Mouse (Mus musculus) neural tube, embryonic 13.5 days (tissue): ENCODE measurements around the gene Olfr215. TPM values are rescaled to one million over a fixed set of nuclear protein-coding genes. Genes with fewer than 3 reads are reported as not detected.
A peak's percentile ranks its signal among the peaks of the same experiment; 100 is the strongest.
"Not testable (repeated sequence)": the region's sequence is repeated elsewhere in the genome, so short reads cannot be mapped to it uniquely, and the experiment has no call there.

Experiments
- ATAC-seq: fragments of 200-750 bp; cut with Nextera tagmentation; 2 replicates; pipeline ENCODE4 v1.8.0; 2017; ENCODE audit warnings: low read depth, mild to moderate bottlenecking, moderate TSS enrichment, moderate library complexity
- H3K27ac ChIP-seq: fragments of 300-500 bp; sonication (generic); replicated peaks from 2 replicates; pipeline ENCODE4 v1.5.1; 2015; ENCODE audit warnings: moderate library complexity, mild to moderate bottlenecking, inconsistent platforms
- H3K27me3 ChIP-seq: fragments of 300-500 bp; sonication (generic); 2 replicates; pipeline ENCODE4 v1.6.1; 2015; ENCODE audit warnings: mild to moderate bottlenecking, inconsistent platforms
- H3K36me3 ChIP-seq: fragments of 300-500 bp; sonication (generic); 2 replicates; pipeline ENCODE4 v1.6.1; 2015; ENCODE audit warnings: mild to moderate bottlenecking, inconsistent platforms
- H3K4me1 ChIP-seq: fragments of 300-500 bp; sonication (generic); replicated peaks from 2 replicates; pipeline ENCODE4 v1.6.1; 2015; ENCODE audit warnings: inconsistent platforms
- H3K4me2 ChIP-seq: fragments of 300-500 bp; sonication (generic); 2 replicates; pipeline ENCODE4 v1.6.1; 2015; ENCODE audit warnings: inconsistent platforms, mild to moderate bottlenecking, moderate library complexity
- H3K4me3 ChIP-seq: fragments of 300-500 bp; sonication (generic); 2 replicates; pipeline ENCODE4 v1.5.1; 2015; ENCODE audit warnings: mild to moderate bottlenecking, inconsistent platforms
- H3K9ac ChIP-seq: fragments of 300-500 bp; sonication (generic); 2 replicates; pipeline ENCODE4 v1.6.1; 2015; ENCODE audit warnings: moderate library complexity, mild to moderate bottlenecking, inconsistent platforms
- H3K9me3 ChIP-seq: fragments of 300-500 bp; sonication (generic); 2 replicates; pipeline ENCODE4 v1.6.1; 2016; ENCODE audit warnings: inconsistent platforms
- WGBS: fragments of 180-500 bp; shearing (Covaris S2); methylation state at CpG from one replicate; pipeline ENCODE4 v1.1.7; 2015; 5-methylcytosine and 5-hydroxymethylcytosine counted together
- polyA plus RNA-seq: library from polyadenylated mRNA; unstranded; fragments of >200 nt; fragmentation: Nextera tagmentation; extraction: Ambion mirVana; gene quantifications from 2 replicates; pipeline ENCODE4 v1.2.1, GENCODE M21; 2015

Gene Olfr215
- polyA plus RNA-seq, result not detected in 2 replicates

GRCm38 (mm10) chr6:116584095-116584494 is at the start of gene Olfr215:
Gene Olfr215 (minus strand): TSS chr6:116584195.
- Histone ChIP-seq H3K4me3 (no peak within 1 kb of the TSS), H3K9ac (no peak within 1 kb of the TSS), H3K9me3 (no peaks in the 10 kb centered on the region), H3K4me1 (no peaks in the 10 kb centered on the region), H3K27me3 (no peaks in the 10 kb centered on the region), H3K27ac (no peak within 1 kb of the TSS), H3K36me3 (no peaks in the 10 kb centered on the region), H3K4me2 (no peak within 1 kb of the TSS)
- 70% methylated on average over 4 of the region's 4 CpGs for WGBS
- ATAC-seq, result no peak

- Histone ChIP-seq H3K9ac (no peak overlapping the region), H3K4me2 (no peak overlapping the region), H3K4me1 (peaks cover 20% of the 10 kb centered on the region), H3K36me3 (peaks cover 5% of the 10 kb centered on the region; the same call in 1 of the 2 replicates), H3K27me3 (no peaks in the 10 kb centered on the region), H3K9me3 (no peaks in the 10 kb centered on the region), H3K27ac (no peak overlapping the region), H3K4me3 (no peak overlapping the region)
- ATAC-seq, result no peak
- WGBS, result 60% methylated on average over 1 of the region's 1 CpGs
Observed at GRCm38 (mm10) chr6:116632129-116632528, 48.1 kb upstream of the Olfr215 start.

- peak overlapping the region; percentile 83; the same call in 1 of the 2 replicates for H3K4me2 ChIP-seq
- no peak for ATAC-seq
- peak overlapping the region; percentile 96 for H3K27ac ChIP-seq
- H3K4me3 ChIP-seq, result no peak overlapping the region
- H3K36me3 ChIP-seq, result peaks cover 20% of the 10 kb centered on the region
- peaks cover 31% of the 10 kb centered on the region for H3K4me1 ChIP-seq
- 70% methylated on average over 10 of the region's 10 CpGs for WGBS
- H3K27me3 ChIP-seq, result no peaks in the 10 kb centered on the region
- no peak overlapping the region for H3K9ac ChIP-seq
- no peaks in the 10 kb centered on the region for H3K9me3 ChIP-seq
Observed at GRCm38 (mm10) chr6:116629766-116630165, 45.8 kb upstream of the Olfr215 start.

GRCm38 (mm10) chr6:116628539-116629171 is 44.7 kb upstream of the Olfr215 start, which contains the start of gene Zfp422:
Gene Zfp422 (minus strand): TSS chr6:116628999.
- Histone ChIP-seq H3K27ac (peak within 1 kb of the TSS; percentile 96), H3K9ac (peak within 1 kb of the TSS; percentile 93), H3K4me1 (peaks cover 31% of the 10 kb centered on the region), H3K36me3 (peaks cover 29% of the 10 kb centered on the region), H3K4me2 (peak within 1 kb of the TSS; percentile 83), H3K4me3 (peak within 1 kb of the TSS; percentile 71), H3K27me3 (no peaks in the 10 kb centered on the region), H3K9me3 (no peaks in the 10 kb centered on the region)
- under 1% methylated on average over 56 of the region's 56 CpGs for WGBS
- peak; percentile 97 for ATAC-seq

- Histone ChIP-seq H3K36me3 (peaks cover 32% of the 10 kb centered on the region), H3K4me2 (peak overlapping the region; percentile 83), H3K4me3 (peak overlapping the region; percentile 71), H3K27me3 (no peaks in the 10 kb centered on the region), H3K9ac (peak overlapping the region; percentile 93), H3K27ac (peak overlapping the region; percentile 96), H3K9me3 (no peaks in the 10 kb centered on the region), H3K4me1 (peaks cover 31% of the 10 kb centered on the region)
- no peak for ATAC-seq
- WGBS, result 15% methylated on average over 9 of the region's 9 CpGs
Observed at GRCm38 (mm10) chr6:116628095-116628494, 44.1 kb upstream of the Olfr215 start.

GRCm38 (mm10) chr6:116626417-116626816 is 42.4 kb upstream of the Olfr215 start:
- peaks cover 31% of the 10 kb centered on the region for H3K4me1 ChIP-seq
- WGBS, result 96% methylated on average over 9 of the region's 9 CpGs
- not testable (repeated sequence) for H3K27me3 ChIP-seq, H3K4me2 ChIP-seq, H3K27ac ChIP-seq, ATAC-seq, H3K9ac ChIP-seq, H3K9me3 ChIP-seq, H3K4me3 ChIP-seq
- H3K36me3 ChIP-seq, result peaks cover 32% of the 10 kb centered on the region

- Histone ChIP-seq H3K27ac (no peak overlapping the region), H3K9me3 (no peaks in the 10 kb centered on the region), H3K36me3 (peaks cover 25% of the 10 kb centered on the region), H3K4me1 (peaks cover 7% of the 10 kb centered on the region), H3K27me3 (no peaks in the 10 kb centered on the region), H3K4me2 (no peak overlapping the region), H3K4me3 (no peak overlapping the region), H3K9ac (no peak overlapping the region)
- WGBS, result 72% methylated on average over 8 of the region's 8 CpGs
- ATAC-seq, result no peak
Observed at GRCm38 (mm10) chr6:116621318-116622023, 37.5 kb upstream of the Olfr215 start.

GRCm38 (mm10) chr6:116618073-116618472 is 34.1 kb upstream of the Olfr215 start:
- no peak for ATAC-seq

GRCm38 (mm10) chr6:116615719-116616118 is 31.7 kb upstream of the Olfr215 start:
- 95% methylated on average over 2 of the region's 2 CpGs for WGBS
- Histone ChIP-seq H3K36me3 (no peaks in the 10 kb centered on the region), H3K27ac (no peak overlapping the region), H3K4me1 (no peaks in the 10 kb centered on the region), H3K4me2 (no peak overlapping the region), H3K27me3 (no peaks in the 10 kb centered on the region), H3K9me3 (no peaks in the 10 kb centered on the region), H3K9ac (no peak overlapping the region), H3K4me3 (no peak overlapping the region)
- ATAC-seq, result no peak

More at GRCm38 (mm10) chr6:116618073-116618472, 34.1 kb upstream of the Olfr215 start:
- Histone ChIP-seq H3K9ac (no peak overlapping the region), H3K27me3 (no peaks in the 10 kb centered on the region), H3K27ac (no peak overlapping the region), H3K9me3 (no peaks in the 10 kb centered on the region), H3K4me1 (no peaks in the 10 kb centered on the region), H3K36me3 (no peaks in the 10 kb centered on the region), H3K4me3 (no peak overlapping the region), H3K4me2 (no peak overlapping the region)

GRCm38 (mm10) chr6:116607230-116607629 is 23.2 kb upstream of the Olfr215 start:
- Histone ChIP-seq H3K4me2 (no peak overlapping the region), H3K27ac (no peak overlapping the region), H3K27me3 (no peaks in the 10 kb centered on the region), H3K36me3 (no peaks in the 10 kb centered on the region), H3K4me3 (no peak overlapping the region), H3K9me3 (no peaks in the 10 kb centered on the region), H3K4me1 (no peaks in the 10 kb centered on the region), H3K9ac (no peak overlapping the region)
- no peak for ATAC-seq
- 41% methylated on average over 4 of the region's 4 CpGs for WGBS

- not testable (repeated sequence) for ATAC-seq
Observed at GRCm38 (mm10) chr6:116600969-116601368, 17.0 kb upstream of the Olfr215 start.

GRCm38 (mm10) chr6:116569834-116570233 is 14.2 kb downstream of the Olfr215 start:
- H3K9ac ChIP-seq, result no peak overlapping the region
- H3K36me3 ChIP-seq, result no peaks in the 10 kb centered on the region
- no peak overlapping the region for H3K4me3 ChIP-seq
- no peaks in the 10 kb centered on the region for H3K27me3 ChIP-seq
- no peaks in the 10 kb centered on the region for H3K4me1 ChIP-seq
- WGBS, result 35% methylated on average over 3 of the region's 3 CpGs
- no peak for ATAC-seq
- H3K4me2 ChIP-seq, result no peak overlapping the region
- H3K9me3 ChIP-seq, result no peaks in the 10 kb centered on the region
- H3K27ac ChIP-seq, result no peak overlapping the region

More at GRCm38 (mm10) chr6:116600969-116601368, 17.0 kb upstream of the Olfr215 start:
- H3K36me3 ChIP-seq, H3K27me3 ChIP-seq, H3K4me3 ChIP-seq, H3K9me3 ChIP-seq, H3K27ac ChIP-seq, H3K9ac ChIP-seq, H3K4me2 ChIP-seq, H3K4me1 ChIP-seq: not testable (repeated sequence)
